Mouse (Mus musculus) neutrophil, adult 5-6 weeks (primary cell): ENCODE data around the gene Cybrd1. TPM values are rescaled to one million over a fixed set of nuclear protein-coding genes. Genes with fewer than 3 reads are reported as not detected.

Experiments used
- ATAC-seq: fragments of 151-379, 151-347 bp; 2 replicates; pipeline ENCODE4 v1.8.0; 2017; ENCODE audit warnings: mild to moderate bottlenecking, moderate TSS enrichment; ENCODE audit not compliant: insufficient number of reproducible peaks, poor library complexity, low FRiP score, severe bottlenecking; ENCODE audit errors: extremely low read depth
- total RNA-seq: library from RNA; stranded (forward); fragments of 200-1000 nt; gene quantifications from 2 replicates; pipeline ENCODE4 v1.2.3, GENCODE M21; 2017

Gene Cybrd1
- total RNA-seq, 1 experiment from 2014 or later: 0.12 TPM

DNA sequence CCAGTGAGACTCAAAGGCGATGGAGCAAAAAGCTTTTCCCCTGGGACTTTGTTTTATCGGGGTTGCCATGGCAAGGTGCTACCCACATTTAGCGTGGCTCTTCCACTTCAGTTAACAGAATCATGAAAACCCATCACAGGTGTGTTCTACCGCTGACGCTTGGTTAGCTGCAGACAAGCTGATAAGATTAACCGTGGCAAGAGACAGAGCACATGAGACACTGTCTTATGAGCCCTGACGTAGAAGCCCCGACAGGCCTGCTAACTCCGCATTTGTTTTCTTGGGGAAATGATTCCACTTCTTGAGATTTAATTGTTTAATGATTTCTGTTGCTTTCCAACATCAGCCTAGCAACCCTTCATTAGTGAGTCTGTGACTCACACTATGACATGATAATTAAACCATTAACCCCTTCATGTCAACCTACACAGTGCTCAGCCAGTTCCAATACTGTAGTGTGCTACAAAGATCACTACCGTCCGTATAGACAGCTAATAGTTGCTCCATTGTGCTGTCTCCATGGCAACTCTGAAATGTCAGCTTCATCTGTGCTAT, 42.7 kb downstream of the Cybrd1 start:
- ATAC-seq: no peak

DNA sequence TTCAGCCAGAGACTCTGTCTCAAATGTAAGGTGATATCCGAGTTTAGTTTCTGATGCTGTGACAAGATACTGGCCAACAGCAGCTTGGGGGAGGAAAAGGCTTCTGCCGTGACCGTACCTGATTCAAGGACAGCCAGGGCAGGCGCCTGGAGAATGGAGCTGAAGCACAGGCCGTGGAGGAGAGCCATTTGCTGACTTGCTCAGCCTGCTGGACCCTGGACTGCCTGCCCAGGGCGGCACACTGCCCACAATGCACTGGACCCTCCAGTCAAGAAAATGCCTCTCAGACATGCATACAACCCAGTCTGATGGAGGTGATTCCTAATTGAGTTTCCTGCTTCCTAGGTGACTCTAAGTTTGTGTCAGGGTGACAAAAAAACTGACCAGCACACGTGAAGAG, 43.8 kb downstream of the Cybrd1 start:
- no peak for ATAC-seq

- no peak for ATAC-seq
These were observed 45.3 kb downstream of the Cybrd1 start for GRCm38 (mm10) chr2:71162831-71163621.

DNA sequence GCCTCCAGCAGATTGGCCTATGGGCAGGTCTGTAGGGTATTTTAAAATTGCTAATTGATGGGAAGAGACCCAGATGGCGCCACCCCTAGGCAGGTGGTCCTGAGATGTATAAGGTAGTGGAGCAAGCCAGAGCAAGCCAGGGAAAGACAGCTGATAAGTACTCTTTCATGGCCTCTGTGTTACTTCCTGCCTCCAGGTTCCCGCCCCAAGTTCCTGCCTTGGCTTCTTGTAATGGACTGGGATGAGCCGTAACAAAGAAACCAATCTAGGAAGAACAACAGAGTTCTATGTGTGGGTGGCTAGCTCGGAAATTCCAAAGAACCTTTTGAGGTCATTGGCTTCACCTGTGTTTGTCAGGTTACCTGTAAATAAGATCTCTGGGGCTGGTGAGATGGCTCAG, 49.5 kb downstream of the Cybrd1 start:
- ATAC-seq: no peak

DNA sequence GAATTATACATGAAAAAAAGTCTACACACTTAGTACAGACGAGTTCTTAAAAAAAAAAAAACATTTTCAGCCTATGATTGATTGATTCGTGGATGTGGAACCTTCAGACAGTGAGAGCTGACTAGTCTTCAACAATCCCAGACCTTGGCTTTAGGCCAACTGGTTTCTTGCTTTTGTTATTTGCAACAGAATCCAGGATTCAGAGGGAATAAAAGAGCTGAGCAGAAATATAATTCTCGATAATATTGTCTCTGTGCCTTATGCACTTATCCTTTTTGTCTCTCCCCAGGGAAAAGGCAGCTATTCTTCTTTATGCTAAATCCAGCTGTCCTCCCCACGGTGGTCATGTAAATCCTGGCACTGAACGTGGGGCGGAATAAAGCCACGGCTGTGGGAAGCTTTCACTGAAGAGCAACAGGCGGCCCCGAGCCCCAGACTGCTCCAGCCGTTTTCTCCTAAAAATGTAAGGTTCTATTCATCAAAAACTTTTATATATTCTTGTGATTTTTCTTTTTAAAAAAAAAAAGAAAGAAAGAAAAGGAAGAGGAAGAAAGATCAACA, 50.8 kb downstream of the Cybrd1 start:
- ATAC-seq: no peak

DNA sequence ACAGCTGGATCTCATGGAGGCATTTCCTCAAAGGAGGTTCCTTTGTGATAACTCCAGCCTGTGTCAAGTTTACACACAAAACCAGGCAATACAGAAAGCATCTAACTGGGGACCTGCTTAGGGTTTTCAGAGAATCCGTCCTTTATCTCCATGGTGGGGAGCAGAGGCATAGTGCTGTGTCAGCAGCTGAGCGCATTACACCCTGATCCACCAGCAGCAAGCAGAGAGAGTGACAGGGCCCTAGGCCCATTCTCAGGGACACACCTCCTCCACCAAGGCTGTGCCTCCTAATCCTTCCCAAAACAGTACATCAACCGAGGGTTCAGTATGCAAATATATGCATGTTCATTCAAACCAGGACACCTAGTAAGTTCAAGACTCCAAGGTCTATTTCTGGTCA, 55.3 kb downstream of the Cybrd1 start:
- ATAC-seq: no peak

DNA sequence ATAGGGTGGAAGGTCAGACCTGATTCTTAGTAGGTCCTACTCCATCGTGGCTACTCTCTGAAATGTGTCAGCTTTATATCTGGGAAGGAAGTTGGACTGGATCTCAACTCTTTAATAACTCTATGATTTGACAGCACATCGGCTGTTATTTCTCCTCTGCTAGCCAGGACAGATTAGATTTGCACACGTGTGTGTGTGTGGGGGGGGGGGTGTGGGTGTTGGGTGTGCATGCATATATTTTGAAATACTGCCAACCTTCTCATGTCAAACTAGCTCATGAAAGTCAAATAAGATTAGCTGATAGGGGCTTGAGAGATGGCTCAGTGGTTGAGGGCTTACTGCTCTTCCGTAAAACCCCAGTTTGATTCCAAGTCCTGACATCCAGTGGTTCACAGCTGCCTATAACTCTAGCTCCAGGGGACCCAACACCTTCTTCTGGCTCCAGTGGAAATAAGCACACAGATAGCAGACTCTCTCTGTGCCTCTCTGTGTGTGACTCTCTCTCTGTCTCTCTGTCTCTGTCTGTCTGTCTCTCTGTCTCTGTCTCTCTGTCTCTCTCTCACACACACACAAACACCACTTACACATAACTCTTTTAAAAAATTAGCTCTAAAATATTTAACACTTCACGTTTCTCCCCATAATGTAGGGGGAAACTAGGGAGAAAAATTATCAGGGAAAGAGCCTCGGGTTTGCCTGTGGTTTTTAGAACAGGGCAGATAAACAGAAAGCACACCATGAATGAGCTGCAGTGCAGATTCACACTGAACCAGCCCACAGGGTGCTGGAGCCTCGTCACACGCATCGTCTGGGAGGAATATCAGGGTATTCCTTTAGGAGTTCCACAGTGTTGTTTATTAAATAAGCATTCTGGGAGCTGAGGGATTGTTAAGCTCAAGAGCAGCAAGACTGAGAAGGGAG, 58.9 kb downstream of the Cybrd1 start:
- ATAC-seq: no peak

GRCm38 (mm10) chr2:71177250-71177615, 59.5 kb downstream of the Cybrd1 start:
- no peak for ATAC-seq

GRCm38 (mm10) chr2:71177760-71178159, 60.0 kb downstream of the Cybrd1 start:
- ATAC-seq: no peak

DNA sequence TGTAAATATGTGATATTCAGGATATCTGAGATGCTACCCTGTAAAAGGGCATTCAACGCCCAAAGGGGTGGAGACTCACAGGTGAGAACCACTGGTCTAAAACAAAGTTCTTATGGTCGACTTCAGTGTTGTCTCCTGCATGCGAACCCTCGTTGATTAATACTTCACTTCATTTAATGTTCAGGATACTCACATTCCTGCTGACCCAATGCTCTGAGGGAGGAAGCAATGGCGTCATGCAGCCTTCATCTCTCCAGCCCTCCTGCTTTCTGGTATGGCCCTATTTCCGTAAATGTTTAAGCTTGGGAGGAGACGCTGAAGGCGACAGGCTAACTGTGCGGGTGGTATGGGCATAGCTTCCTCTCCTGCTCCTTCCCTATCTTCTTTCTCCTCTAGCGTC, 62.0 kb downstream of the Cybrd1 start:
- ATAC-seq: no peak

DNA sequence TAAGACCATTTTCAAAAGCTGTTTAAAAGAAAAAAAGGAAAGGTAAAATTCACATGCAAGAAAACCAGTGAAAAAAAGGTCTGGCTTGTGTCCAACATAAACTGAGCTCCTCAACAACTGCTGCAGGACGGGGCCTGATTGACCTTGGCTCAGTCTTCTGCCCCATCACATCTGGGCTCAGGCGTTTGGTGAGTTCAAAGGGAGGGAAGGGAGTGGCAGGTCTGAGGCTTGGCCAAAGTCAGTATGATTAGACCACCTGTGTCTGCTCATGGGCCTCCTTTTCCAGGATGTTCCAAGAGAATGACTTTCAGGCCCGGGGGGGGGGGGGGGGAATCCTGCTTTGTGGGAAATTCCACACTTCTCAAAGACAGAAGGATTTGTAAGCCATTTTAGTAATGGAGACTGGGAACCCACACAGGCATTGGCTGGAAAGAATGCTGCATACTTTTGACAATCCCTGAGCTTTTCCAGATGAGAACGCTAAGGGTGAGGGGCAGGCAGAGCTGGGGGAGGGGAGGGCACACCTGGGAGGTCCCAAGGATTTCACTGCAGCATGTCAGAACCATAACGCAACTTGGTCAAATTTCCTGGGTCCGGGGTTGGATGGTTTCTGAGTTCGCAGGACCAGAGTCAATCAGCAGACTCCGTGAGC, 63.0 kb downstream of the Cybrd1 start:
- ATAC-seq: no peak

DNA sequence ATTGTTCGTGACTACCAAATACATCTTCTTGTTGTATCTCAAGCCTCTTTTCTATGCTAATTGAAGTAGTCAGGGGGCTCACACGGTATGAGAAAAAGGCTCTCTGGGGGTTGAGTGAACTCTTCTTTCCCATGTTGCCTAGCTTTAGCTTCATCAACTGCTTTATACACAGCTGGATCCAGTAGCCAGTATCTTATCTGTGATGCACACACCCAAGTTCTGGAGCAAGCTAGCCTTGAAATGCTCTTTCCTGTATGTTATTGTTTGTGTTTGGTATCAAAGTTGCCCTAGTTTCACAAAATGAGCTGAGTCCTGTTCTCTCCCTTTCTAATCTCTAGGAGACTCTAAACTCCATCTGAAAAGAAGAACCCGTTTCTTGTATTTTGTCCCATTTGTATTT, 70.2 kb downstream of the Cybrd1 start:
- ATAC-seq: no peak

GRCm38 (mm10) chr2:71188861-71189260, 71.1 kb downstream of the Cybrd1 start:
- ATAC-seq: no peak

DNA sequence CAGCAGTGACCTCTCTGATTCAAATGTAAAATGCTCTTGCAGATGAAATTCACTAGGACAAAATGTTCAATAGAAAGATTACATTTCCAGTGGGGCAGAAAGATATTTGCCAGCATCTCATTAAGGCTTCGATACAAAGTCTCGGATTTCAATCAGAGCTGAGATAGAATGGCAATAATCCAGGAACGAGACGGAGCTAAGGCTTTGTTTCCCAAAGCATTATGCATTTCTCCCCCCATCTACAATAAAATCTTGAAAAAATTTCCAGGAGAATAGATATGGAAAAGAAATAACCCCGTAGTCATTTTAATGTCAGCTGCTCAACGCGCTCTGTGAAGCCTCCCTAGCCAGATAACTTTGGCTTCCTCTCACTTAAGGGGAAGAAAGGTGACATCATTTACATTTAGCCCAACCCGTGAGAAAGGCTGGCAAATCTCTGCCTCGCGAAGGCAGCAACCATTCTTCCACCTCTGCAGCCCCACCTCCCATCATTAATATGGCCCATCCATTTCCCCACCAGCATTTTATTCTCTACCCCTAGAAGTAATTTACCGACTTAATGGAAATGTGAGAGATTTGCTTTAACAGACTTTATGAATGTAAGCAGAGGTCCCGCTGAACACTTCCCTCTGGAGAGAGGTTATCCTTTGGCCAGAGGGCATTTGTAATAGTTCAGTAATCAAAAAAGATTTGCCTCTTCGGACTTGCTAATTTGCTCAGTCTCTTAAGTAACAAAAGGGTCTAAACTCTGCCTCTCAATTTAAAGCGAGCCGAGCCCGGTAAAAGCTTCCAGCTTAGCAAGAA, 73.9 kb downstream of the Cybrd1 start:
- no peak for ATAC-seq

GRCm38 (mm10) chr2:71192195-71192807, 74.6 kb downstream of the Cybrd1 start:
- ATAC-seq: no peak
